Mouse (Mus musculus) intestine, embryonic 14.5 days (tissue): ENCODE data around the gene Mtap. TPM values are rescaled to one million over a fixed set of nuclear protein-coding genes. Genes with fewer than 3 reads are reported as not detected.
A peak's percentile ranks its signal among the peaks of the same experiment; 100 is the strongest.

Source experiments
- ATAC-seq: fragments of 200-750 bp; cut with Nextera tagmentation; replicated peaks from 2 replicates; pipeline ENCODE4 v1.8.0; 2017; ENCODE audit warnings: low read depth, moderate number of reproducible peaks, moderate TSS enrichment, moderate library complexity; ENCODE audit not compliant: low FRiP score, low TSS enrichment
- DNase-seq: peaks from one replicate; pipeline ENCODE4 v3.0.0-alpha.2; 2018; ENCODE audit warnings: low spot score
- H3K27ac ChIP-seq: fragments of 300-500 bp; sonication (generic); 2 replicates; pipeline ENCODE4 v1.5.1; 2014; ENCODE audit warnings: low read depth, mild to moderate bottlenecking, control low read depth
- H3K27me3 ChIP-seq: fragments of 300-500 bp; sonication (generic); replicated peaks from 2 replicates; pipeline ENCODE4 v1.6.1; 2014; ENCODE audit warnings: low read length, control low read depth; ENCODE audit not compliant: control insufficient read depth, insufficient read depth
- H3K36me3 ChIP-seq: fragments of 300-500 bp; sonication (generic); 2 replicates; pipeline ENCODE4 v1.6.1; 2014; ENCODE audit warnings: low read length, control low read depth; ENCODE audit not compliant: control insufficient read depth, insufficient read depth
- H3K4me1 ChIP-seq: fragments of 300-500 bp; sonication (generic); replicated peaks from 2 replicates; pipeline ENCODE4 v1.6.1; 2014; ENCODE audit warnings: low read length, control low read depth, mixed read lengths; ENCODE audit not compliant: control insufficient read depth, insufficient read depth
- H3K4me2 ChIP-seq: fragments of 300-500 bp; sonication (generic); 2 replicates; pipeline ENCODE4 v1.6.1; 2014; ENCODE audit warnings: low read length
- H3K4me3 ChIP-seq: fragments of 300-500 bp; sonication (generic); 2 replicates; pipeline ENCODE4 v1.5.1; 2014; ENCODE audit warnings: low read depth, low read length, control low read depth, mixed read lengths
- H3K9ac ChIP-seq: fragments of 300-500 bp; sonication (generic); 2 replicates; pipeline ENCODE4 v1.6.1; 2014; ENCODE audit warnings: mild to moderate bottlenecking, low read length
- H3K9me3 ChIP-seq: fragments of 300-500 bp; sonication (generic); 2 replicates; pipeline ENCODE4 v1.6.1; 2016; ENCODE audit warnings: low read length, control low read depth; ENCODE audit not compliant: control insufficient read depth
- WGBS: fragments of 180-500 bp; shearing (Covaris S2); extraction: QIAGEN DNeasy Blood & Tissue Kit; methylation state at CpG from one replicate; pipeline ENCODE4 v1.1.7; 2014; 5-methylcytosine and 5-hydroxymethylcytosine counted together
- polyA plus RNA-seq: library from polyadenylated mRNA; unstranded; fragments of >200 nt; fragmentation: Nextera tagmentation; extraction: Ambion mirVana; gene quantifications from 2 replicates; pipeline ENCODE4 v1.2.1, GENCODE M21; 2014

Gene Mtap
- polyA plus RNA-seq: 69.7 and 79.9 TPM in 2 replicates

- peaks cover 9% of the 10 kb centered on the region; the same call in 1 of the 2 replicates for H3K4me1 ChIP-seq
- H3K9ac ChIP-seq: peak within 1 kb of the TSS; percentile 77
- H3K4me3 ChIP-seq: peak within 1 kb of the TSS; percentile 91
- 1% methylated on average over 31 of the region's 31 CpGs for WGBS
- peak within 1 kb of the TSS; percentile 88 for H3K27ac ChIP-seq
- peak; percentile 91 for DNase-seq
- H3K27me3 ChIP-seq: no peaks in the 10 kb centered on the region
- H3K36me3 ChIP-seq: no peaks in the 10 kb centered on the region
- H3K4me2 ChIP-seq: peak within 1 kb of the TSS; percentile 66
- no peaks in the 10 kb centered on the region for H3K9me3 ChIP-seq
- peak; percentile 93 for ATAC-seq
These were observed at the start of gene Mtap for GRCm38 (mm10) chr4:89136906-89137541. TSS of gene Mtap (plus strand) at chr4:89137122.

GRCm38 (mm10) chr4:89089110-89089509, 47.8 kb upstream of the Mtap start:
- Histone ChIP-seq H3K4me2 (no peak overlapping the region), H3K9me3 (no peaks in the 10 kb centered on the region), H3K36me3 (no peaks in the 10 kb centered on the region), H3K27me3 (no peaks in the 10 kb centered on the region), H3K4me1 (no peaks in the 10 kb centered on the region), H3K27ac (no peak overlapping the region), H3K9ac (no peak overlapping the region), H3K4me3 (no peak overlapping the region)
- WGBS: 90% methylated on average over 7 of the region's 7 CpGs
- DNase-seq (no peak), ATAC-seq (no peak)

GRCm38 (mm10) chr4:89090217-89090616, 46.7 kb upstream of the Mtap start:
- H3K4me2 ChIP-seq: no peak overlapping the region
- no peaks in the 10 kb centered on the region for H3K9me3 ChIP-seq
- no peak overlapping the region for H3K27ac ChIP-seq
- no peak overlapping the region for H3K4me3 ChIP-seq
- DNase-seq: no peak
- ATAC-seq: no peak
- no peak overlapping the region for H3K9ac ChIP-seq
- H3K27me3 ChIP-seq: no peaks in the 10 kb centered on the region
- H3K36me3 ChIP-seq: no peaks in the 10 kb centered on the region
- H3K4me1 ChIP-seq: no peaks in the 10 kb centered on the region
- 81% methylated on average over 6 of the region's 6 CpGs for WGBS

GRCm38 (mm10) chr4:89092153-89092552, 44.8 kb upstream of the Mtap start:
- Histone ChIP-seq H3K36me3 (no peaks in the 10 kb centered on the region), H3K9me3 (no peaks in the 10 kb centered on the region), H3K4me1 (no peaks in the 10 kb centered on the region), H3K4me2 (no peak overlapping the region), H3K27ac (no peak overlapping the region), H3K27me3 (no peaks in the 10 kb centered on the region), H3K9ac (no peak overlapping the region), H3K4me3 (no peak overlapping the region)
- no peak for ATAC-seq
- DNase-seq: no peak
- 62% methylated on average over 5 of the region's 5 CpGs for WGBS

- WGBS: 75% methylated on average over 5 of the region's 5 CpGs
- Histone ChIP-seq H3K9me3 (no peaks in the 10 kb centered on the region), H3K9ac (no peak overlapping the region), H3K36me3 (no peaks in the 10 kb centered on the region), H3K4me1 (no peaks in the 10 kb centered on the region), H3K4me3 (no peak overlapping the region), H3K4me2 (no peak overlapping the region), H3K27ac (no peak overlapping the region), H3K27me3 (no peaks in the 10 kb centered on the region)
- no peak for ATAC-seq
- no peak for DNase-seq
These were observed 42.1 kb upstream of the Mtap start for GRCm38 (mm10) chr4:89094773-89095172.

GRCm38 (mm10) chr4:89098261-89098660, 38.7 kb upstream of the Mtap start:
- 60% methylated on average over 5 of the region's 5 CpGs for WGBS
- Histone ChIP-seq H3K27ac (no peak overlapping the region), H3K27me3 (no peaks in the 10 kb centered on the region), H3K36me3 (no peaks in the 10 kb centered on the region), H3K4me1 (no peaks in the 10 kb centered on the region), H3K4me3 (no peak overlapping the region), H3K4me2 (no peak overlapping the region), H3K9ac (no peak overlapping the region), H3K9me3 (no peaks in the 10 kb centered on the region)
- no peak for DNase-seq
- no peak for ATAC-seq

GRCm38 (mm10) chr4:89101276-89101675, 35.6 kb upstream of the Mtap start:
- no peak overlapping the region for H3K4me2 ChIP-seq
- no peak for ATAC-seq
- 77% methylated on average over 3 of the region's 3 CpGs for WGBS
- no peaks in the 10 kb centered on the region for H3K4me1 ChIP-seq
- H3K27me3 ChIP-seq: no peaks in the 10 kb centered on the region
- H3K4me3 ChIP-seq: no peak overlapping the region
- H3K36me3 ChIP-seq: no peaks in the 10 kb centered on the region
- H3K9me3 ChIP-seq: no peaks in the 10 kb centered on the region
- no peak overlapping the region for H3K27ac ChIP-seq
- H3K9ac ChIP-seq: no peak overlapping the region
- no peak for DNase-seq

- no peak overlapping the region for H3K9ac ChIP-seq
- H3K27me3 ChIP-seq: no peaks in the 10 kb centered on the region
- 65% methylated on average over 2 of the region's 2 CpGs for WGBS
- H3K9me3 ChIP-seq: no peaks in the 10 kb centered on the region
- ATAC-seq (no peak), DNase-seq (no peak)
- H3K27ac ChIP-seq: no peak overlapping the region
- no peak overlapping the region for H3K4me2 ChIP-seq
- no peaks in the 10 kb centered on the region for H3K4me1 ChIP-seq
- no peaks in the 10 kb centered on the region for H3K36me3 ChIP-seq
- H3K4me3 ChIP-seq: no peak overlapping the region
These were observed 34.6 kb upstream of the Mtap start for GRCm38 (mm10) chr4:89102283-89102682.

GRCm38 (mm10) chr4:89105486-89105885, 31.4 kb upstream of the Mtap start:
- ATAC-seq: no peak
- Histone ChIP-seq H3K9me3 (no peaks in the 10 kb centered on the region), H3K4me3 (no peak overlapping the region), H3K27me3 (no peaks in the 10 kb centered on the region), H3K36me3 (no peaks in the 10 kb centered on the region), H3K27ac (no peak overlapping the region), H3K9ac (no peak overlapping the region), H3K4me1 (no peaks in the 10 kb centered on the region), H3K4me2 (no peak overlapping the region)
- 44% methylated on average over 2 of the region's 2 CpGs for WGBS
- no peak for DNase-seq
